Mouse (Mus musculus): Measurements from ENCODE around the gene Spc25.

DNA sequence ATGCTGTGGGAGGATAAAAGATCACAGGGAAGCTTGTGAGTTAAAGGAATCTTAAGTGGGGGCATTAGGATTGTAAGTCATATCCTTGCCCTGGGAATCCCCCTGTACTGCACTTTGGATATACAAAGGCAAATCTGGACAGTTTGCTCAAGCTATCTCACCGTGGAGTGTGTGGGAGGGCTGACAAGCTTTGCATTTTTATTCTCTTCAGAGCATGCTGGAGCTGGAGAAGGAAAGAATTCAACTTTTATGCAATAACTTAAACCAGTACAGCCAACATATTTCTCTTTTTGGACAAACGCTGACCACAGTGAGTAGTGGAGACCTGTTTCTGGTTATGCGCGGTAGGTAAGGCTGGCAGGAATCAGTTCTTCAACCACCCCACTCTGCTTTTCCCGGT is 30.7 kb downstream of the Spc25 start:
- TF ChIP-seq EP300 (IDR thresholded peaks at IDR 0.05; ENCODE audit: low read depth in 1 of 2, low read length in 2 of 2), result no peak
- TF ChIP-seq RCOR1 (IDR thresholded peaks at IDR 0.05; ENCODE audit: low read depth, low read length), result no peak
- TF ChIP-seq GABPA (IDR thresholded peaks at IDR 0.05; ENCODE audit: low read depth, low read length), result no peak
- TF ChIP-seq GATA1 (IDR thresholded peaks at IDR 0.05; ENCODE audit: low read depth, low read length), result no peak
- TF ChIP-seq POLR2A (IDR thresholded peaks at IDR 0.05; ENCODE audit: control insufficient read depth in 1 of 2, insufficient read depth in 1 of 2, low read depth in 1 of 2, low read length in 2 of 2, poor library complexity in 1 of 2), result no peak
- TF ChIP-seq MAX (IDR thresholded peaks at IDR 0.05; ENCODE audit: low read length), result no peak
- no peak for TF ChIP-seq HCFC1 (IDR thresholded peaks at IDR 0.05; ENCODE audit: low read depth, low read length)
- no peak for TF ChIP-seq E2F4 (IDR thresholded peaks at IDR 0.05; ENCODE audit: borderline replicate concordance, low read depth, low read length)
- no peak for TF ChIP-seq NELFE (IDR thresholded peaks at IDR 0.05; ENCODE audit: low read depth, low read length)
- no peak for TF ChIP-seq USF2 (IDR thresholded peaks at IDR 0.05; ENCODE audit: borderline replicate concordance in 1 of 2, insufficient read depth in 1 of 2, low read depth in 1 of 2, low read length in 2 of 2)
- TF ChIP-seq ZKSCAN1 (IDR thresholded peaks at IDR 0.05; ENCODE audit: low read depth, low read length), result no peak
- no peak for TF ChIP-seq USF1 (IDR thresholded peaks at IDR 0.05; ENCODE audit: low read depth, low read length)
- no peak for TF ChIP-seq CTCF (IDR thresholded peaks at IDR 0.05 in 2 of 3, conservative IDR thresholded peaks at IDR 0.05 in 1 of 3; ENCODE audit: control insufficient read depth in 1 of 3, insufficient read depth in 1 of 3, low read depth in 2 of 3, low read length in 3 of 3, poor library complexity in 1 of 3, severe bottlenecking in 1 of 3)
- no peak for TF ChIP-seq MXI1 (IDR thresholded peaks at IDR 0.05; ENCODE audit: low read depth, low read length)

All from MEL (cell line).